Mouse (Mus musculus) cerebellum, adult 2 months (tissue): Measurements from ENCODE around the gene Ptger1.

Source experiments
- CTCF ChIP-seq: fragments of 200-500 bp; IDR thresholded peaks from 2 replicates; pipeline ENCODE4 v1.5.1; 2011; ENCODE audit warnings: low read depth, mild to moderate bottlenecking, control low read depth, low read length, moderate library complexity, borderline replicate concordance; ENCODE audit not compliant: insufficient read depth
- POLR2A ChIP-seq: fragments of 200-500 bp; IDR thresholded peaks from 2 replicates; pipeline ENCODE4 v1.6.1; 2011; ENCODE audit warnings: low read length, control low read depth, borderline replicate concordance; ENCODE audit not compliant: insufficient read depth

DNA sequence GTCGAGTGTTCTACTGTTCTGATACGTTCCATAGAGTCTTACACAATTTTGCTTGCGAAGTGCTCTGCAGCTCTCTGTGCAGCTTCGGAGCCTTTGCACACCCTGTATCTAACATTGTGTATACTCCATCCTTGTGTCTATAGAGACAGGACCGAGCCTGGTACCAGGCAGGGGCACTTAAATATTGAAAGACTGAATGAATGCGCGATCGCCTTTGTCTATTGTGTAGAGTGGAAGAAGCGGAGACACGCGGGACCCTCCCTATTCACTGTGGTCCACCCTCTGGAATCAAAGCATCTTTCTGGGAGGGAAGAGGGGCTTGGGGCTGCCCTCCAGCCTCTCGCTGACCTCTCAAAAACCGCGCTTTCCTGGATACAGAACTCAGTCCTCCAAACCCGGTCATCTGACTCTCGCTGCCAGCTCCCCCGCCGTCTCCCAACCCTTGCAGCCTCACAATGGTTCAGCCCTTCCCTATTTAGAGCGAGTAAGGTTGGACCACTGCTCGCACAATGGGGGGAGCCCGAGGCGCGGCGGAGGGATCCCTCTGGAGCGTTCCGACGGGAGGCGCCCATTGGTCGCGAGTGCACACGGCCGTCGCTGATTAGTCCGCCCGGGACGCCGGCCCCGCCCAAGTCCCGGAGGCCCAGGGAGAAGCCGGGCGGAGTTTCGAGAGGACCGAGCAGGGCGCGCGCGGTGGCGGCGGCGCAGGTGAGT is 14.3 kb upstream of the Ptger1 start, which contains the start of gene Gipc1:
- peak; percentile 56; the same call in 1 of the 2 replicates for TF ChIP-seq POLR2A
- no peak for TF ChIP-seq CTCF
